Mouse (Mus musculus) lung, adult 2 months (tissue): Measurements from ENCODE around the gene Zkscan17.

Experiments
- CTCF ChIP-seq: fragments of 200-500 bp; IDR thresholded peaks from 2 replicates; pipeline ENCODE4 v1.5.1; 2011; ENCODE audit warnings: mild to moderate bottlenecking, low read length, control low read depth; ENCODE audit not compliant: insufficient read depth
- POLR2A ChIP-seq: fragments of 200-500 bp; IDR thresholded peaks from 2 replicates; pipeline ENCODE4 v1.6.1; 2011; ENCODE audit warnings: low read depth, mild to moderate bottlenecking, control low read depth, low read length, borderline replicate concordance; ENCODE audit errors: extremely low read depth

- TF ChIP-seq CTCF: no peak
- no peak for TF ChIP-seq POLR2A
These were observed 54.9 kb downstream of the Zkscan17 start for GRCm38 (mm10) chr11:59471413-59472325.
